Mouse (Mus musculus): ENCODE measurements around the gene Cmtr2. TPM values are rescaled to one million over a fixed set of nuclear protein-coding genes. Genes with fewer than 3 reads are reported as not detected.

Cmtr2 gene
- polyA plus RNA-seq, 1 experiment from 2014 or later = 8.0 TPM

- Histone ChIP-seq H3K9me3 (replicated peaks; ENCODE audit: low read length) (no peaks in the 10 kb centered on the region), H3K27ac (no peak overlapping the region), H3K27me3 (ENCODE audit: insufficient read depth, low read length) (no peaks in the 10 kb centered on the region), H3K9ac (ENCODE audit: low read depth, low read length) (no peak overlapping the region), H3K4me3 (replicated peaks; ENCODE audit: low read depth, low read length) (no peak overlapping the region), H3K4me2 (ENCODE audit: low read length) (no peak overlapping the region), H3K4me1 (replicated peaks; ENCODE audit: insufficient read depth, low read length) (peaks cover 6% of the 10 kb centered on the region; the same call in 1 of the 2 replicates), H3K36me3 (ENCODE audit: insufficient read depth, low read length) (0 out of 2 replicates have a peak, but pooled peaks cover 4% of the 10 kb centered on the region)
- DNase-seq (ENCODE audit: low spot score) (no peak), ATAC-seq (replicated peaks; ENCODE audit: low FRiP score, low read depth) (no peak)
- TF ChIP-seq CTCF (IDR thresholded peaks at IDR 0.05; ENCODE audit: low read depth) = no peak
- WGBS = 79% methylated on average over 5 of the region's 5 CpGs
Observed at GRCm38 (mm10) chr8:110216253-110216652, 788 bp downstream of the Cmtr2 start.

DNA sequence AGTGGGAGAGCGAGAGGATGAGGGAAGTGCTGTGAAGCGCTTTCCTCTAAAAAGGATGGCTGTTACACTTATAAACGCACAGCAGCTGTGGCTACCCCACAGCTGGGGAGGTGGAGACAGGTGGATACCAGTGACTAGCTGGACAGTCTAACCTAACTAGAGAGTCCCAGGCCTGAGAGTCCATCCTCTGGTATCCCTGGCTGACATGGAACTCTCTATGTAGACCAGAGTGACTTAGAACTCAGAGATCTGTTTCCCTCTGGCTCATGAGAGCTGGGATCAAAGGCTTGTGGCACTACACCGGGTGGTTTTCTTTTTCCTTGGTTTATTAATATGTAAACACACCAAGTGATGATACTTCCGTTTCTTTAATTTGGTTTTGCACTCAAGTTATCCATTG is 1.7 kb downstream of the Cmtr2 start:
- no peak for TF ChIP-seq CTCF (IDR thresholded peaks at IDR 0.05; ENCODE audit: low read depth)
- peaks cover 14% of the 10 kb centered on the region; the same call in 1 of the 2 replicates for H3K36me3 ChIP-seq (ENCODE audit: insufficient read depth, low read length)
- no peak overlapping the region for H3K9ac ChIP-seq (ENCODE audit: low read depth, low read length)
- H3K9me3 ChIP-seq (replicated peaks; ENCODE audit: low read length) = no peaks in the 10 kb centered on the region
- no peak overlapping the region for H3K27ac ChIP-seq
- WGBS = 33% methylated on average over 5 of the region's 5 CpGs
- H3K4me2 ChIP-seq (ENCODE audit: low read length) = peak overlapping the region; percentile 73
- DNase-seq (ENCODE audit: low spot score) (no peak), ATAC-seq (replicated peaks; ENCODE audit: low FRiP score, low read depth) (no peak)
- peaks cover 6% of the 10 kb centered on the region; the same call in 1 of the 2 replicates for H3K4me1 ChIP-seq (replicated peaks; ENCODE audit: insufficient read depth, low read length)
- peak overlapping the region; percentile 56 for H3K4me3 ChIP-seq (replicated peaks; ENCODE audit: low read depth, low read length)
- H3K27me3 ChIP-seq (ENCODE audit: insufficient read depth, low read length) = no peaks in the 10 kb centered on the region

GRCm38 (mm10) chr8:110217681-110218131 is 2.2 kb downstream of the Cmtr2 start:
- no peak for TF ChIP-seq CTCF (IDR thresholded peaks at IDR 0.05; ENCODE audit: low read depth)
- under 1% methylated on average over 43 of the region's 43 CpGs for WGBS
- peak; percentile 99 for ATAC-seq (replicated peaks; ENCODE audit: low FRiP score, low read depth)
- no peaks in the 10 kb centered on the region for H3K9me3 ChIP-seq (replicated peaks; ENCODE audit: low read length)
- peak overlapping the region; percentile 73 for H3K4me2 ChIP-seq (ENCODE audit: low read length)
- no peaks in the 10 kb centered on the region for H3K27me3 ChIP-seq (ENCODE audit: insufficient read depth, low read length)
- H3K9ac ChIP-seq (ENCODE audit: low read depth, low read length) = peak overlapping the region; percentile 28; the same call in 1 of the 2 replicates
- no peak overlapping the region for H3K27ac ChIP-seq
- peak overlapping the region; percentile 56 for H3K4me3 ChIP-seq (replicated peaks; ENCODE audit: low read depth, low read length)
- peaks cover 6% of the 10 kb centered on the region; the same call in 1 of the 2 replicates for H3K4me1 ChIP-seq (replicated peaks; ENCODE audit: insufficient read depth, low read length)
- peak; percentile 99 for DNase-seq (ENCODE audit: low spot score)
- peaks cover 19% of the 10 kb centered on the region; the same call in 1 of the 2 replicates for H3K36me3 ChIP-seq (ENCODE audit: insufficient read depth, low read length)

- H3K9ac ChIP-seq (ENCODE audit: low read depth, low read length) = no peak overlapping the region
- DNase-seq (ENCODE audit: low spot score) = no peak
- no peak for TF ChIP-seq CTCF (IDR thresholded peaks at IDR 0.05; ENCODE audit: low read depth)
- no peaks in the 10 kb centered on the region for H3K27me3 ChIP-seq (ENCODE audit: insufficient read depth, low read length)
- H3K4me1 ChIP-seq (replicated peaks; ENCODE audit: insufficient read depth, low read length) = peaks cover 6% of the 10 kb centered on the region; the same call in 1 of the 2 replicates
- WGBS = 70% methylated on average over 5 of the region's 5 CpGs
- H3K36me3 ChIP-seq (ENCODE audit: insufficient read depth, low read length) = peaks cover 24% of the 10 kb centered on the region; the same call in 1 of the 2 replicates
- H3K4me2 ChIP-seq (ENCODE audit: low read length) = peak overlapping the region; percentile 73
- ATAC-seq (replicated peaks; ENCODE audit: low FRiP score, low read depth) = no peak
- no peak overlapping the region for H3K27ac ChIP-seq
- H3K9me3 ChIP-seq (replicated peaks; ENCODE audit: low read length) = no peaks in the 10 kb centered on the region
- peak overlapping the region; percentile 56 for H3K4me3 ChIP-seq (replicated peaks; ENCODE audit: low read depth, low read length)
Observed at GRCm38 (mm10) chr8:110218511-110218910, 3.0 kb downstream of the Cmtr2 start.

GRCm38 (mm10) chr8:110220936-110221335 is 5.5 kb downstream of the Cmtr2 start:
- H3K4me2 ChIP-seq (ENCODE audit: low read length) = no peak overlapping the region
- no peak overlapping the region for H3K9ac ChIP-seq (ENCODE audit: low read depth, low read length)
- peaks cover 6% of the 10 kb centered on the region; the same call in 1 of the 2 replicates for H3K4me1 ChIP-seq (replicated peaks; ENCODE audit: insufficient read depth, low read length)
- H3K4me3 ChIP-seq (replicated peaks; ENCODE audit: low read depth, low read length) = no peak overlapping the region
- DNase-seq (ENCODE audit: low spot score) (no peak), ATAC-seq (replicated peaks; ENCODE audit: low FRiP score, low read depth) (no peak)
- no peak for TF ChIP-seq CTCF (IDR thresholded peaks at IDR 0.05; ENCODE audit: low read depth)
- 91% methylated on average over 14 of the region's 14 CpGs for WGBS
- no peaks in the 10 kb centered on the region for H3K9me3 ChIP-seq (replicated peaks; ENCODE audit: low read length)
- no peaks in the 10 kb centered on the region for H3K27me3 ChIP-seq (ENCODE audit: insufficient read depth, low read length)
- no peak overlapping the region for H3K27ac ChIP-seq
- peaks cover 24% of the 10 kb centered on the region; the same call in 1 of the 2 replicates for H3K36me3 ChIP-seq (ENCODE audit: insufficient read depth, low read length)

- DNase-seq (ENCODE audit: low spot score) (peak; percentile 27), ATAC-seq (replicated peaks; ENCODE audit: low FRiP score, low read depth) (0 out of 2 replicates have a peak, but pooled peaks have one; percentile 46)
- 22% methylated on average over 6 of the region's 6 CpGs for WGBS
- no peak overlapping the region for H3K27ac ChIP-seq
- no peaks in the 10 kb centered on the region for H3K27me3 ChIP-seq (ENCODE audit: insufficient read depth, low read length)
- no peak overlapping the region for H3K9ac ChIP-seq (ENCODE audit: low read depth, low read length)
- TF ChIP-seq CTCF (IDR thresholded peaks at IDR 0.05; ENCODE audit: low read depth) = no peak
- no peaks in the 10 kb centered on the region for H3K4me1 ChIP-seq (replicated peaks; ENCODE audit: insufficient read depth, low read length)
- H3K36me3 ChIP-seq (ENCODE audit: insufficient read depth, low read length) = no peaks in the 10 kb centered on the region
- H3K4me2 ChIP-seq (ENCODE audit: low read length) = no peak overlapping the region
- no peaks in the 10 kb centered on the region for H3K9me3 ChIP-seq (replicated peaks; ENCODE audit: low read length)
- no peak overlapping the region for H3K4me3 ChIP-seq (replicated peaks; ENCODE audit: low read depth, low read length)
Observed at GRCm38 (mm10) chr8:110230803-110231202, 15.3 kb downstream of the Cmtr2 start.
